Comparison of ENCODE assay signal across 9 mouse cellular contexts in genomic region chr5:121266741-121267382, GRCm38 (mm10). TPM values are rescaled to one million over a fixed set of nuclear protein-coding genes. Genes with fewer than 3 reads are reported as not detected.
A peak's percentile ranks its signal among the peaks of the same experiment; 100 is the strongest.
DNase-seq lines count a peak whose midpoint lies in the region; ATAC-seq lines count a peak whose summit lies in the region.
"Had no signal": no experiment of that assay in that cellular context is flagged by ENCODE, and none has a peak within 500 bp of the region (broad histone marks: within the 10 kb centered on the region; RNA-seq: fewer than 3 reads in every experiment).

No protein-coding gene starts in this region.

- H3K36me3 ChIP-seq in intestine, embryonic 15.5 days, result no peaks in the 10 kb centered on the region

- no peak overlapping the region for H3K9ac ChIP-seq in intestine, embryonic 15.5 days
- H3K9ac ChIP-seq: neural tube, embryonic 12.5 days had no signal

- no peak overlapping the region for H3K4me2 ChIP-seq in intestine, embryonic 15.5 days (replicated peaks)
- H3K4me2 ChIP-seq: neural tube, embryonic 12.5 days had no signal

- peak; percentile 18 for DNase-seq in ovary, postnatal 14 days (ENCODE audit: low spot score)
- DNase-seq in ovary, adult 18-20 months (ENCODE audit: low spot score), result no peak
- peak; percentile 46 for DNase-seq in ZHBTc4 (ENCODE audit: low read depth, low spot score)
- peak; percentile 75 to 80 for DNase-seq in cerebellum, postnatal 36 days
- peak; percentile 59 for DNase-seq in left cerebral cortex, postnatal 4 days

- intact Hi-C loops in left cerebral cortex, postnatal 4 days (cut with DNase I), result loop anchor here (5.0 kb wide), 1 partner anchor 50 kb away; no protein-coding TSS in a partner anchor

- H3K9me3 ChIP-seq in intestine, embryonic 15.5 days, result no peaks in the 10 kb centered on the region
- H3K9me3 ChIP-seq: neural tube, embryonic 12.5 days had no signal

- no peaks in the 10 kb centered on the region for H3K27me3 ChIP-seq in intestine, embryonic 15.5 days (replicated peaks)
- H3K27me3 ChIP-seq: neural tube, embryonic 12.5 days had no signal

- no peaks in the 10 kb centered on the region for H3K4me1 ChIP-seq in intestine, embryonic 15.5 days (replicated peaks)
- H3K4me1 ChIP-seq: neural tube, embryonic 12.5 days had no signal

- ATAC-seq in hematopoietic stem cell, adult 5-6 weeks (replicated peaks in 1 of 2; ENCODE audit: insufficient read depth in 1 of 2, low FRiP score in 2 of 2, low TSS enrichment in 1 of 2, low read depth in 1 of 2, poor library complexity in 2 of 2, severe bottlenecking in 2 of 2), result peak; percentile 38 to 56; a peak in 3 of 4 replicates
- ATAC-seq in neutrophil, adult 5-6 weeks (ENCODE audit: extremely low read depth, insufficient number of reproducible peaks, low FRiP score, poor library complexity, severe bottlenecking), result 0 out of 2 replicates have a peak, but pooled peaks have one; percentile 11
- ATAC-seq in intestine, embryonic 15.5 days, result no peak

- no peak overlapping the region for H3K27ac ChIP-seq in intestine, embryonic 15.5 days
- H3K27ac ChIP-seq: neural tube, embryonic 12.5 days had no signal

- no peak overlapping the region for H3K4me3 ChIP-seq in intestine, embryonic 15.5 days (replicated peaks)
- H3K4me3 ChIP-seq: neural tube, embryonic 12.5 days had no signal

- WGBS in intestine, embryonic 15.5 days, result 90% methylated on average over 7 of the region's 7 CpGs

RNA-seq across cellular contexts. Expression of gene Hectd4, which starts 46.8 kb away (rescaled TPM):
- 13.5 and 25.6 TPM in 2 replicates for total RNA-seq in hematopoietic stem cell, adult 5-6 weeks (2017)
- 100 to 1,000 TPM; 202 to 219 TPM for total RNA-seq in left cerebral cortex, postnatal 4 days (2021)
- total RNA-seq in neutrophil, adult 5-6 weeks (2017), result 26.2 and 40.7 TPM in 2 replicates
- 3.9 and 4.2 TPM in 2 replicates for polyA plus RNA-seq in intestine, embryonic 15.5 days (2015; fragmentation: Nextera tagmentation; extraction: Ambion mirVana)
